Mouse (Mus musculus): ENCODE results near the gene Cacna1c.

GRCm38 (mm10) chr6:119110369-119110768 lies 85.8 kb downstream of the Cacna1c start:
- TF ChIP-seq CTCF (IDR thresholded peaks at IDR 0.05; ENCODE audit: low read depth) = no peak
- no peak for TF ChIP-seq EP300 (IDR thresholded peaks at IDR 0.05; ENCODE audit: low read depth)

Data from liver, postnatal 0 days (tissue).